Mouse (Mus musculus): ENCODE data around the gene Fam89a.

- TF ChIP-seq CTCF (IDR thresholded peaks at IDR 0.05; ENCODE audit: low read depth, low read length) (no peak), EP300 (IDR thresholded peaks at IDR 0.05; ENCODE audit: insufficient read depth, low read depth, low read length) (no peak), POLR2A (IDR thresholded peaks at IDR 0.05; ENCODE audit: insufficient read depth, low read length) (no peak)
These were observed 33.0 kb upstream of the Fam89a start for GRCm38 (mm10) chr8:124784613-124785012.

Measured in ES-Bruce4 (cell line).